Mouse (Mus musculus): ENCODE data around the gene Map4k5.

GRCm38 (mm10) chr12:69838376-69838775 is 54.6 kb downstream of the Map4k5 start:
- TF ChIP-seq TAL1 (IDR thresholded peaks at IDR 0.05; ENCODE audit: low read length) (no peak), USF1 (IDR thresholded peaks at IDR 0.05; ENCODE audit: low read depth, low read length) (no peak), NELFE (IDR thresholded peaks at IDR 0.05; ENCODE audit: low read depth, low read length) (no peak), ETS1 (IDR thresholded peaks at IDR 0.05; ENCODE audit: low read depth, low read length) (no peak), E2F4 (IDR thresholded peaks at IDR 0.05; ENCODE audit: borderline replicate concordance, low read depth, low read length) (no peak), CTCF (IDR thresholded peaks at IDR 0.05 in 2 of 3, conservative IDR thresholded peaks at IDR 0.05 in 1 of 3; ENCODE audit: control insufficient read depth in 1 of 3, insufficient read depth in 1 of 3, low read depth in 2 of 3, low read length in 3 of 3, poor library complexity in 1 of 3, severe bottlenecking in 1 of 3) (no peak), CHD2 (IDR thresholded peaks at IDR 0.05; ENCODE audit: low read length) (no peak), UBTF (IDR thresholded peaks at IDR 0.05; ENCODE audit: borderline replicate concordance, insufficient read depth, low read depth, low read length) (no peak), MAFK (IDR thresholded peaks at IDR 0.05; ENCODE audit: borderline replicate concordance, low read depth, low read length) (no peak), ZC3H11A (IDR thresholded peaks at IDR 0.05; ENCODE audit: low read depth, low read length) (no peak), MYC (IDR thresholded peaks at IDR 0.05; ENCODE audit: low read depth, low read length) (no peak), POLR2A (IDR thresholded peaks at IDR 0.05; ENCODE audit: control insufficient read depth in 1 of 2, insufficient read depth in 1 of 2, low read depth in 1 of 2, low read length in 2 of 2, poor library complexity in 1 of 2) (no peak), SIN3A (IDR thresholded peaks at IDR 0.05; ENCODE audit: low read length) (no peak), EP300 (IDR thresholded peaks at IDR 0.05; ENCODE audit: low read depth in 1 of 2, low read length in 2 of 2) (no peak)
